Mouse (Mus musculus) layer of hippocampus, postnatal 36 days (tissue): ENCODE measurements around the gene Ctbs. TPM values are rescaled to one million over a fixed set of nuclear protein-coding genes. Genes with fewer than 3 reads are reported as not detected.
"Not testable (repeated sequence)": the region's sequence is repeated elsewhere in the genome, so short reads cannot be mapped to it uniquely, and the experiment has no call there.

Source experiments
- DNase-seq, 2 experiments: peaks; one replicate each; pipeline ENCODE4 v3.0.0; 2022
- total RNA-seq, 2 experiments: library from RNA; stranded (reverse); gene quantifications; 2 replicates each; pipeline ENCODE4 v1.2.3; 2021

Gene Ctbs
- 1 to 10 TPM; 7.1 to 8.7 TPM for total RNA-seq

GRCm38 (mm10) chr3:146449745-146450250, at the start of gene Ctbs:
TSS of gene Ctbs (plus strand) at chr3:146449795.
- DNase-seq: no peak

GRCm38 (mm10) chr3:146403770-146404169, 45.8 kb upstream of the Ctbs start:
- no peak for DNase-seq

DNA sequence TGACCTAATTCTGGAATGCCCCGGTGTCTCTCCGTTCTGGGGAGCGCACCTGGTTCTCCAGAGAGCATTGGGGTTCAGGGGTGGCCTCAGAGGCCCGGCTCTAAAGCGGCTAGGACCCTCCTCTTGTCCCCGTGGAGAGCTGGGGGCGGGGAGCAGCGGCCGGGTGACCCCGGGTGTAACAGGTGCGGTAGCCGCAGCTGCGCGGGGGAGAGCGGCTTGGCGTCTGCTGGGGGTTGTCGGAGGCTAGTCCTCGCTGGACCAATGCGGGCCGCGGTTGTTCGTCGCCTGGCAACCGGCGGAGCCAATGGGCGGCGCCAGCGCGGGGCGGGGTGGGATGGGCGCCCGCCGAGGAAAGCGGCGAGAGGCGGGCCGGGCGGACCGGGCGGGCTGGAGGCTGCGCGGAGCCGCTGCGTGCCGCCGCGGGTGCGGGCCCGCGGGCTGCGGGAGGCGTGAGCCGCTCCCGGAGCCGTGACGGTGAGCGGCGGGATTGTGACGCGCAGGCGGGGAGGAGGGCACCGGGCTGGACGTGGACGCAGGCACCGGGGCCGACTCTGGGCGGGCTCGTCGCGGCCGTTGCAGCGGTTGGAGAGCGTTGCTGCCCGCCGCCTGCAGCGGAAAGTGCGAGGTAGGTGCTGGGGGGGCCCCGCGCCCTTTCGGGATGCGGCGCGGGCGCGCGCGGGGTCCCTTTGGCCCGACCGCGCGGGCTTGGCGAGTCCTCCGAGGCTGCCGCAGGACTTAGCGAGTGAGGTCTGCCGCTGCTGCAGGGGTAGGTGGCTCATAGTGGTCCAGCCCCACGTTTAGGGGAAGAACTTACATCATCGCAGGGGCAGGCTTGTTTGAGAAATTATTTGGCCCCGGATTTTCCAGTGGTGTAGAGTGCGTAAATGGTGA, 45.0 kb upstream of the Ctbs start, which contains the start of gene Ssx2ip:
TSS of gene Ssx2ip (plus strand) at position 332 of the 891 bp plus-strand sequence.
- DNase-seq: peak; percentile 97 to 98

DNA sequence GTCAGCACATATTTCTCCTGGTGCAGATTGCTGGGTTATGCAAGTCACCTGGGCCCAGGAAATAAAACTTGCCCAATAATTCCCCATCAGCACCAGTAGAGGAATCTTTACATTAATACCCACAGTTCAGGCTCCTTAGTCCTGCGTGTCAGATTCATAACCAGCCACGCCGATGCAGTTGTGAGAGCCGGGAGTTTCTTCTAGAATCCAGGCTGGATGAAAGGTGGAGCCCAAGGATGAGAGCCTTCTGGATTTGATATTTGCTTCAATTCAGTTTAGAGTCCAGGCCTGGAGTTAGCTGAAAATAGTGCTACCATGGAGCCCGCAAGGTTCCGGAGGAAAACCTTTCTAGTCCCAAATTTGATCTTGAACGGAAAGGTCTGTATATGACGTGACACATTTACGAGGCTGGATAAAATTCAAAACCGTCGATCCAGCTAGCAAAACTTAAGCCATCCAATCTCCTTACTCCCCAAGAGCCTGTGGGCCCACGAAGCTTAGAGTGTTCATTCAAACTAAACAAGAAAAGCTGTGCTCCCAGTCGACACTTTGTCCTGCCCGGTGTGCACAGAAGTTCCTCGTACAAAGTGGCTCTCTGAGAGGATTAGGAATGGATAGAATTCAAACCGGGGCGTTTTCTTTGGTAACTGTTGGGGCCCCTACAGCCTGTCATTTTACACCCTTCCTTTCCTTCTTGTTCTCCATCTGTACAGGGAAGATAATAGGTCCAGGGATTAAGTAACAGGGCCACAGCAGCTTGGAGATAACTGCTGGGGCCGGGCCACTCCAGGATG, 44.2 kb upstream of the Ctbs start:
- no peak for DNase-seq

- DNase-seq: no peak
Measured at GRCm38 (mm10) chr3:146406007-146406341, 43.6 kb upstream of the Ctbs start.

DNA sequence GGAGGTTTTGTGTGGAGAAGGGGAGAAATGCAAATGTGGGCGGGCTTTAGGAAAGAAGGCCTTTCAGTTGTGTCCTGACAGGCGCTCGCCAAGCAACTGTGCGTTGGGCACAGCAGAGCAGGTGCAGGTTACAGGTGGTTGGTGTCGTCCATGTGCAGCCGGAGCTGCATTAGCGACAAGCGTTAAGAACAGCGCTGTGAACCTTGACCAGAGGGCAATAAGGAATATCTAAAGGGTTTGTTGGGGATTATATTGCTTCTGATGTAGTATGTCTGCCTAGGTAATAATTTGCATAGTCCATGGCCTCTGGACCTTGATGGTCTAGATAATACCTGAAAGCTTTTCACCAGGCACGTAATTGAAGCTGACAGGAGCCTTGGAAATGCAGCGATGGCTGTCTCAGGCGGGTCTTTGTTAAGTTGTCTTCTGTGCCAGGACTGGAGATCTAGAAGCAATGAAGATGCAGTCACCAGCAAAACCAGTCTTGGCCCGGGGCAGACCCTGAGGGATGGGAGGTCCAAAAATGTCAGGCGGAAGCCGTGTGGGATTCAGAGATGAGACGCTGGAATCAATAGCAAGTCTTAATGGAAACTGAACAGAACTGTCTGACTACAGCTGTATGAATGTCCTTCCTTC, 42.4 kb upstream of the Ctbs start:
- DNase-seq: no peak

- DNase-seq: no peak
Measured at GRCm38 (mm10) chr3:146410114-146410513, 39.5 kb upstream of the Ctbs start.

GRCm38 (mm10) chr3:146412008-146412407, 37.6 kb upstream of the Ctbs start:
- no peak for DNase-seq

DNA sequence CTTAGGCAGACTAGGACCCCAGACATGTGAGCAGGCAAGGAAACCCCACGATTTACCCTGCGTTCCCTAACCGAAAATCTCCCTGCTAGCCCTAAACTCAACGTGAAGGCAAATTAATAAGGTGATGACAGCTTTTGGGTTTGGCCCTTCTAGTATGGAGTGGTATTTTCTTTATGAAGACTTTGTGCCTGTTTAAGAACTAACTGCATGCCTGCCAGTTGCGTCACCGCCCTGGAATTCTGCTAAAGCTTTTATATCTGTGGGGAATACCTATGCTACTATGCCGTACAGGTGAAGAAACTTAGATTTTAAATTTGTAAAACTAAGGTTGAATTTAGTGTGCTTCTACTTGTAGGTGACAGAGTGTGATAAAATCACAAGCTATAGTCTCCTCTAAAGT, 37.1 kb upstream of the Ctbs start:
- no peak for DNase-seq

GRCm38 (mm10) chr3:146413016-146413415, 36.6 kb upstream of the Ctbs start:
- DNase-seq: no peak

DNA sequence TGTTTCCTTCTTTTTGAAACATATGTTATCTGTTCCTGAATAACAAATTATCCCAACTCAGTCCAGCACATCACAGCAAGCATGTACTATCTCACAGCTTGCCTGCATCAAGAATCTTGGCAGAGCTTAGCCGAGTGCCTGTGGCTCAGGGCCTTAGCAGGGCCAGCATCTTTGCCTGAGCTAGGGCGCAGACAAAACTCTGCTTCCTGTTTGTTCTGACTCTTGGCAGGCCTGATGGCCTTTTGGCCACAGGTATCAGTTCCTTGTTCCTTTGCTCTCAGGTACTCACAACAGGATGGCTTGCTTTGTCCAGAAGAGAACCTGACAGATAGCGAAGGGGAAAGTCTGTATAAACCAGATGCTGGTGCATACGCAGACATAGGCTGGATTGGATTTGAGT, 35.6 kb upstream of the Ctbs start:
- no peak for DNase-seq

DNA sequence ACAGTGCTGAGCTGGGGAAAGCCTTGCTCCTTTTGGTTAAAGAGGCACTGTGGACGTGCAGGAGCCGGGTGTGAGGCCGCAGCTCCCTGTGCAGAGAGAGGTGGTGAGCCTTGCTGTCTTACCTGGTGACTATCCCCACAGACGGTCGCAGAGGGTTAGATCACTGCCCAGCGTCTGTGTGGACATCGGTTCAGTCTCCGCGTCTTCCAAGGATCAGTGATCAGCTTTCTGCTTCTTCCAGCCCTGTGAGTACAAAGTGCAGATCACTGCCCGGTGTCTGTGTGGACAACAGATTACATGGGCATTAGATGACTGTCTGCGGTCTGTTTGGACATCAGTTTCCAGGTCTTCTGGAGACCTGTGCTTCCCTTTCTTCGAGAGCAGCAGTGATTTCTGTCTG, 35.0 kb upstream of the Ctbs start:
- DNase-seq: no peak

DNA sequence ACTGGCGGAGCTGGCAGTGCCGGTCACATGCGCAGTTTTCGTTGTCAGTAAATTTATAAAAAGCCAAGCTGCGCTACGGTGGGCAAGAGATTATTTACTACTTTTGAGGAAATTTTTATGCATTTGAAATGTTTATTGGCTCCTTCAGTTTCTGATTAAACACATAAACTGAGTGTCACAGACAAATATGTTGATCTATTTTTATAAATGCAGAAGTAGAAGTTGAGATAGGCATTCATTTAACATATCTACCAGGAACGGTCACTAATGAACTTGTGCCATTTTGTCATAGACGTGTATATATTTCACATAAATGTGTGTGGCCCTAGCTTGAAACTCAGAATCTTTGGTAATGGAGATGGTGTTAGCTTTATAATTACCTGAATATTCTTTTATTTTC, 31.7 kb upstream of the Ctbs start:
- DNase-seq: no peak

DNA sequence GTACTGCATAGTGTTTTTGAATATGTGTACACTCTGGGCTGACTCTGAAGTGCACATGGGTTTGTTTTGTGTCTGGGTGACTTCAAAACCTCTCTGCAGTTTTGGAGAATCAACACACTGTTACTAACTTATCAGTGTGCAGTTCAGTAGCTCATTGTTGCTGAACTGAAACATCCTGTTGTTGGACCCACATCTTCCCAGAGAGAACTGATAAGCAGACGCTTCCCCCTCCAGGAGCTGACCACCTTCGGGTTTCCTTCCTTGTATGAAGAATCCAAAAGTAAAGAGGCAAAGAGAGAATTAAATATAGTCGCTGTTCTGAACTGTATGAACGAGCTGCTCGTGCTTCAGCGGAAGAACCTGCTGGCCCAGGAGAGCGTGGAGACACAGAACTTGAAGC, 30.7 kb upstream of the Ctbs start:
- DNase-seq: no peak

GRCm38 (mm10) chr3:146419534-146419933, 30.1 kb upstream of the Ctbs start:
- DNase-seq: no peak

- no peak for DNase-seq
Measured at GRCm38 (mm10) chr3:146419992-146420537, 29.5 kb upstream of the Ctbs start.

- no peak for DNase-seq
Measured at GRCm38 (mm10) chr3:146421787-146422186, 27.8 kb upstream of the Ctbs start.

DNA sequence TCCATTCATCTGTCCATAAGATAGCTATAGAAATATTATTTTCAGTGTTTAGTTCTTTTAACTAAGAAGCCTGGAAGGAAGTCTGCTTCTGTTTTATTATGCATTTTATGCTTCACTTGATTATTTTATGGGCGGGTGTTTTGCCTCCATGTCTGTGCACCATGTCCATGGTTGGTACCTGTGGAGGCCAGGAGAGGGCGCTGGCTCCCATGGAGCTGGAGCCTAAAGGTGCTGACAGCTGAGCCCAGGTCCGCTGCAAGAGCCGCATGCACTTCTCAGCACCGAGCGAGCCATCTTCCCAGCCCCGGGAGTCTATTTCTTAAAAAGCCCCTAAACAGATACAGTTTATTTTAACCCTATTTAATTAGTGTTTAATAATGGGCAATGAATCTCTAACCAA, 25.9 kb upstream of the Ctbs start:
- DNase-seq: no peak

- no peak for DNase-seq
Measured at GRCm38 (mm10) chr3:146424306-146424900, 25.2 kb upstream of the Ctbs start.

- DNase-seq: no peak
Measured at GRCm38 (mm10) chr3:146425902-146426301, 23.7 kb upstream of the Ctbs start.

- no peak for DNase-seq
Measured at GRCm38 (mm10) chr3:146426489-146426888, 23.1 kb upstream of the Ctbs start.

- not testable (repeated sequence) for DNase-seq
Measured at GRCm38 (mm10) chr3:146433063-146433462, 16.5 kb upstream of the Ctbs start.
